Mouse (Mus musculus): ENCODE measurements around the gene Bcl3. TPM values are rescaled to one million over a fixed set of nuclear protein-coding genes. Genes with fewer than 3 reads are reported as not detected.

Gene Bcl3
- polyA plus RNA-seq, 1 experiment from 2014 or later: 0.64 TPM

- Histone ChIP-seq H3K4me2 (replicated peaks) (no peak overlapping the region), H3K4me1 (no peaks in the 10 kb centered on the region), H3K9ac (replicated peaks) (no peak overlapping the region), H3K4me3 (no peak overlapping the region), H3K27me3 (0 out of 2 replicates have a peak, but pooled peaks cover 5% of the 10 kb centered on the region), H3K9me3 (no peaks in the 10 kb centered on the region), H3K27ac (replicated peaks) (no peak overlapping the region), H3K36me3 (no peaks in the 10 kb centered on the region)
- no peak for ATAC-seq (ENCODE audit: low FRiP score, low read depth)
- 91% methylated on average over 11 of the region's 11 CpGs for WGBS
These were observed 45.4 kb downstream of the Bcl3 start for GRCm38 (mm10) chr7:19777049-19777723.

GRCm38 (mm10) chr7:19771682-19772081 is 50.9 kb downstream of the Bcl3 start:
- no peak for ATAC-seq (ENCODE audit: low FRiP score, low read depth)
- Histone ChIP-seq H3K27ac (replicated peaks) (no peak overlapping the region), H3K4me3 (no peak overlapping the region), H3K27me3 (peaks cover 47% of the 10 kb centered on the region), H3K9ac (replicated peaks) (no peak overlapping the region), H3K4me1 (peaks cover 18% of the 10 kb centered on the region), H3K9me3 (no peaks in the 10 kb centered on the region), H3K4me2 (replicated peaks) (no peak overlapping the region), H3K36me3 (no peaks in the 10 kb centered on the region)
- 63% methylated on average over 4 of the region's 4 CpGs for WGBS

- no peaks in the 10 kb centered on the region for H3K36me3 ChIP-seq
- no peak; the same call in 1 of the 2 replicates for ATAC-seq (ENCODE audit: low FRiP score, low read depth)
- peaks cover 18% of the 10 kb centered on the region for H3K4me1 ChIP-seq
- WGBS: under 1% methylated on average over 9 of the region's 9 CpGs
- H3K4me2 ChIP-seq (replicated peaks): peak within 1 kb of the TSS; percentile 72
- H3K9ac ChIP-seq (replicated peaks): peak within 1 kb of the TSS; percentile 39
- peak within 1 kb of the TSS; percentile 38 for H3K4me3 ChIP-seq
- H3K27ac ChIP-seq (replicated peaks): no peak within 1 kb of the TSS; the same call in 1 of the 2 replicates
- peaks cover 47% of the 10 kb centered on the region for H3K27me3 ChIP-seq
- no peaks in the 10 kb centered on the region for H3K9me3 ChIP-seq
These were observed 51.6 kb downstream of the Bcl3 start, which contains the start of gene Bcam for GRCm38 (mm10) chr7:19770984-19771391. TSS of gene Bcam (minus strand) at chr7:19771016.

GRCm38 (mm10) chr7:19770375-19770754 is 52.2 kb downstream of the Bcl3 start:
- peaks cover 47% of the 10 kb centered on the region for H3K27me3 ChIP-seq
- H3K9me3 ChIP-seq: no peaks in the 10 kb centered on the region
- H3K4me2 ChIP-seq (replicated peaks): peak overlapping the region; percentile 72
- H3K27ac ChIP-seq (replicated peaks): no peak overlapping the region; the same call in 1 of the 2 replicates
- H3K36me3 ChIP-seq: no peaks in the 10 kb centered on the region
- H3K4me1 ChIP-seq: peaks cover 18% of the 10 kb centered on the region
- ATAC-seq (ENCODE audit: low FRiP score, low read depth): peak; percentile 84
- WGBS: under 1% methylated on average over 28 of the region's 28 CpGs
- H3K9ac ChIP-seq (replicated peaks): peak overlapping the region; percentile 39
- peak overlapping the region; percentile 38 for H3K4me3 ChIP-seq

GRCm38 (mm10) chr7:19769434-19770374 is 52.9 kb downstream of the Bcl3 start:
- Histone ChIP-seq H3K27ac (replicated peaks) (no peak overlapping the region), H3K4me2 (replicated peaks) (peak overlapping the region; percentile 72), H3K27me3 (peaks cover 47% of the 10 kb centered on the region), H3K9ac (replicated peaks) (peak overlapping the region; percentile 39), H3K9me3 (no peaks in the 10 kb centered on the region), H3K4me3 (peak overlapping the region; percentile 38), H3K4me1 (peaks cover 18% of the 10 kb centered on the region), H3K36me3 (no peaks in the 10 kb centered on the region)
- WGBS: 9% methylated on average over 16 of the region's 16 CpGs
- ATAC-seq (ENCODE audit: low FRiP score, low read depth): peak; percentile 30

- Histone ChIP-seq H3K27ac (replicated peaks) (no peak overlapping the region), H3K27me3 (peaks cover 47% of the 10 kb centered on the region), H3K36me3 (no peaks in the 10 kb centered on the region), H3K9ac (replicated peaks) (no peak overlapping the region), H3K4me3 (no peak overlapping the region), H3K4me2 (replicated peaks) (no peak overlapping the region), H3K4me1 (peaks cover 18% of the 10 kb centered on the region), H3K9me3 (no peaks in the 10 kb centered on the region)
- no peak for ATAC-seq (ENCODE audit: low FRiP score, low read depth)
- WGBS: 35% methylated on average over 2 of the region's 4 CpGs
These were observed 53.6 kb downstream of the Bcl3 start for GRCm38 (mm10) chr7:19769001-19769400.

GRCm38 (mm10) chr7:19768251-19768650 is 54.3 kb downstream of the Bcl3 start:
- no peak overlapping the region for H3K27ac ChIP-seq (replicated peaks)
- 72% methylated on average over 14 of the region's 14 CpGs for WGBS
- no peak overlapping the region for H3K4me2 ChIP-seq (replicated peaks)
- H3K36me3 ChIP-seq: no peaks in the 10 kb centered on the region
- H3K4me3 ChIP-seq: no peak overlapping the region
- no peak for ATAC-seq (ENCODE audit: low FRiP score, low read depth)
- no peak overlapping the region for H3K9ac ChIP-seq (replicated peaks)
- H3K4me1 ChIP-seq: peaks cover 18% of the 10 kb centered on the region
- H3K9me3 ChIP-seq: no peaks in the 10 kb centered on the region
- H3K27me3 ChIP-seq: peaks cover 47% of the 10 kb centered on the region

GRCm38 (mm10) chr7:19764581-19764980 is 58.0 kb downstream of the Bcl3 start:
- H3K27me3 ChIP-seq: peaks cover 17% of the 10 kb centered on the region
- H3K9ac ChIP-seq (replicated peaks): no peak overlapping the region
- H3K4me2 ChIP-seq (replicated peaks): no peak overlapping the region
- 90% methylated on average over 9 of the region's 9 CpGs for WGBS
- H3K36me3 ChIP-seq: no peaks in the 10 kb centered on the region
- no peak for ATAC-seq (ENCODE audit: low FRiP score, low read depth)
- no peak overlapping the region for H3K4me3 ChIP-seq
- no peak overlapping the region for H3K27ac ChIP-seq (replicated peaks)
- no peaks in the 10 kb centered on the region for H3K9me3 ChIP-seq
- peaks cover 2% of the 10 kb centered on the region; the same call in 1 of the 2 replicates for H3K4me1 ChIP-seq

- no peaks in the 10 kb centered on the region for H3K36me3 ChIP-seq
- H3K27ac ChIP-seq (replicated peaks): no peak overlapping the region
- no peak overlapping the region for H3K9ac ChIP-seq (replicated peaks)
- no peaks in the 10 kb centered on the region for H3K9me3 ChIP-seq
- ATAC-seq (ENCODE audit: low FRiP score, low read depth): no peak
- peaks cover 10% of the 10 kb centered on the region for H3K27me3 ChIP-seq
- 90% methylated on average over 13 of the region's 13 CpGs for WGBS
- no peak overlapping the region for H3K4me2 ChIP-seq (replicated peaks)
- H3K4me1 ChIP-seq: no peaks in the 10 kb centered on the region
- H3K4me3 ChIP-seq: no peak overlapping the region
These were observed 58.6 kb downstream of the Bcl3 start for GRCm38 (mm10) chr7:19763829-19764477.

- no peaks in the 10 kb centered on the region for H3K36me3 ChIP-seq
These were observed 60.3 kb downstream of the Bcl3 start for GRCm38 (mm10) chr7:19762283-19762682.

GRCm38 (mm10) chr7:19760021-19760420 is 62.5 kb downstream of the Bcl3 start:
- 91% methylated on average over 13 of the region's 13 CpGs for WGBS
- H3K9me3 ChIP-seq: no peaks in the 10 kb centered on the region
- no peak for ATAC-seq (ENCODE audit: low FRiP score, low read depth)
- H3K4me1 ChIP-seq: no peaks in the 10 kb centered on the region
- H3K36me3 ChIP-seq: no peaks in the 10 kb centered on the region
- H3K9ac ChIP-seq (replicated peaks): no peak overlapping the region
- H3K4me3 ChIP-seq: no peak overlapping the region
- H3K27me3 ChIP-seq: no peaks in the 10 kb centered on the region
- H3K4me2 ChIP-seq (replicated peaks): no peak overlapping the region
- no peak overlapping the region for H3K27ac ChIP-seq (replicated peaks)

More at GRCm38 (mm10) chr7:19762283-19762682, 60.3 kb downstream of the Bcl3 start:
- ATAC-seq (ENCODE audit: low FRiP score, low read depth): no peak
- Histone ChIP-seq H3K9ac (replicated peaks) (no peak overlapping the region), H3K4me2 (replicated peaks) (no peak overlapping the region), H3K27ac (replicated peaks) (no peak overlapping the region), H3K27me3 (no peaks in the 10 kb centered on the region), H3K4me3 (no peak overlapping the region), H3K4me1 (no peaks in the 10 kb centered on the region), H3K9me3 (no peaks in the 10 kb centered on the region)
- 88% methylated on average over 11 of the region's 11 CpGs for WGBS
